Mouse (Mus musculus): ENCODE data around the gene Zfp385a. TPM values are rescaled to one million over a fixed set of nuclear protein-coding genes. Genes with fewer than 3 reads are reported as not detected.

Gene Zfp385a
- 12.5 and 14.4 TPM in 2 replicates for polyA plus RNA-seq (2015; fragmentation: Nextera tagmentation; extraction: Ambion mirVana)

GRCm38 (mm10) chr15:103339961-103340337 lies at the start of gene Zfp385a:
Gene Zfp385a, minus strand, starts transcription at chr15:103340093.
- peak within 1 kb of the TSS; percentile 95 for H3K4me2 ChIP-seq
- peaks cover 47% of the 10 kb centered on the region for H3K4me1 ChIP-seq
- WGBS, result under 1% methylated on average over 26 of the region's 26 CpGs
- H3K36me3 ChIP-seq, result peaks cover 15% of the 10 kb centered on the region
- H3K27ac ChIP-seq, result no peak within 1 kb of the TSS
- H3K9ac ChIP-seq, result peak within 1 kb of the TSS; percentile 52
- H3K4me3 ChIP-seq (replicated peaks), result peak within 1 kb of the TSS; percentile 67
- peaks cover 62% of the 10 kb centered on the region for H3K27me3 ChIP-seq
- peak; percentile 44 for ATAC-seq (replicated peaks; ENCODE audit: low FRiP score)
- H3K9me3 ChIP-seq (replicated peaks), result no peaks in the 10 kb centered on the region

GRCm38 (mm10) chr15:103388556-103389145 lies 48.8 kb upstream of the Zfp385a start:
- no peak overlapping the region for H3K4me3 ChIP-seq (replicated peaks)
- no peaks in the 10 kb centered on the region for H3K27me3 ChIP-seq
- H3K4me1 ChIP-seq, result peaks cover 3% of the 10 kb centered on the region
- 50% methylated on average over 4 of the region's 4 CpGs for WGBS
- no peak overlapping the region for H3K9ac ChIP-seq
- no peak overlapping the region for H3K4me2 ChIP-seq
- no peak for ATAC-seq (replicated peaks; ENCODE audit: low FRiP score)
- H3K36me3 ChIP-seq, result no peaks in the 10 kb centered on the region
- H3K9me3 ChIP-seq (replicated peaks), result no peaks in the 10 kb centered on the region
- H3K27ac ChIP-seq, result no peak overlapping the region

- Histone ChIP-seq H3K4me2 (peak overlapping the region; percentile 28), H3K36me3 (no peaks in the 10 kb centered on the region)
Observed at GRCm38 (mm10) chr15:103383771-103384488, 44.0 kb upstream of the Zfp385a start.

GRCm38 (mm10) chr15:103382795-103383406 lies 43.0 kb upstream of the Zfp385a start:
- peak overlapping the region; percentile 15; the same call in 1 of the 2 replicates for H3K4me3 ChIP-seq (replicated peaks)
- peak overlapping the region; percentile 28 for H3K4me2 ChIP-seq
- H3K27me3 ChIP-seq, result no peaks in the 10 kb centered on the region
- H3K9me3 ChIP-seq (replicated peaks), result no peaks in the 10 kb centered on the region
- peaks cover 23% of the 10 kb centered on the region for H3K4me1 ChIP-seq
- peak overlapping the region; percentile 79 for H3K27ac ChIP-seq
- no peaks in the 10 kb centered on the region for H3K36me3 ChIP-seq
- WGBS, result 7% methylated on average over 5 of the region's 5 CpGs
- H3K9ac ChIP-seq, result no peak overlapping the region
- ATAC-seq (replicated peaks; ENCODE audit: low FRiP score), result peak; percentile 86

More at GRCm38 (mm10) chr15:103383771-103384488, 44.0 kb upstream of the Zfp385a start:
- ATAC-seq (replicated peaks; ENCODE audit: low FRiP score), result no peak; the same call in 1 of the 2 replicates
- peaks cover 15% of the 10 kb centered on the region for H3K4me1 ChIP-seq
- 59% methylated on average over 7 of the region's 7 CpGs for WGBS
- no peaks in the 10 kb centered on the region for H3K9me3 ChIP-seq (replicated peaks)
- peak overlapping the region; percentile 79 for H3K27ac ChIP-seq
- peak overlapping the region; percentile 15; the same call in 1 of the 2 replicates for H3K4me3 ChIP-seq (replicated peaks)
- no peak overlapping the region for H3K9ac ChIP-seq
- H3K27me3 ChIP-seq, result no peaks in the 10 kb centered on the region

- H3K4me1 ChIP-seq, result peaks cover 31% of the 10 kb centered on the region
- no peak for ATAC-seq (replicated peaks; ENCODE audit: low FRiP score)
- WGBS, result 87% methylated on average over 2 of the region's 2 CpGs
Observed at GRCm38 (mm10) chr15:103382075-103382474, 42.2 kb upstream of the Zfp385a start.

GRCm38 (mm10) chr15:103378665-103379356 lies 38.9 kb upstream of the Zfp385a start:
- H3K27ac ChIP-seq, result peak overlapping the region; percentile 28; the same call in 1 of the 2 replicates
- H3K9ac ChIP-seq, result no peak overlapping the region
- no peaks in the 10 kb centered on the region for H3K9me3 ChIP-seq (replicated peaks)
- WGBS, result 46% methylated on average over 3 of the region's 3 CpGs
- no peaks in the 10 kb centered on the region for H3K27me3 ChIP-seq
- ATAC-seq (replicated peaks; ENCODE audit: low FRiP score), result no peak
- H3K4me1 ChIP-seq, result peaks cover 36% of the 10 kb centered on the region
- H3K4me2 ChIP-seq, result no peak overlapping the region
- no peaks in the 10 kb centered on the region for H3K36me3 ChIP-seq
- H3K4me3 ChIP-seq (replicated peaks), result no peak overlapping the region

More at GRCm38 (mm10) chr15:103382075-103382474, 42.2 kb upstream of the Zfp385a start:
- no peak overlapping the region for H3K27ac ChIP-seq
- no peak overlapping the region for H3K9ac ChIP-seq
- H3K9me3 ChIP-seq (replicated peaks), result no peaks in the 10 kb centered on the region
- H3K36me3 ChIP-seq, result no peaks in the 10 kb centered on the region
- no peak overlapping the region for H3K4me3 ChIP-seq (replicated peaks)
- H3K4me2 ChIP-seq, result no peak overlapping the region
- H3K27me3 ChIP-seq, result no peaks in the 10 kb centered on the region

GRCm38 (mm10) chr15:103377752-103378664 lies 38.1 kb upstream of the Zfp385a start:
- Histone ChIP-seq H3K4me1 (peaks cover 28% of the 10 kb centered on the region), H3K9ac (no peak overlapping the region), H3K27ac (peak overlapping the region; percentile 28), H3K36me3 (no peaks in the 10 kb centered on the region), H3K27me3 (no peaks in the 10 kb centered on the region), H3K4me2 (no peak overlapping the region), H3K4me3 (replicated peaks) (no peak overlapping the region), H3K9me3 (replicated peaks) (no peaks in the 10 kb centered on the region)
- ATAC-seq (replicated peaks; ENCODE audit: low FRiP score), result 0 out of 2 replicates have a peak, but pooled peaks have one; percentile 27
- WGBS, result 61% methylated on average over 3 of the region's 3 CpGs

- H3K9me3 ChIP-seq (replicated peaks), result no peaks in the 10 kb centered on the region
- 37% methylated on average over 8 of the region's 8 CpGs for WGBS
- no peak overlapping the region for H3K4me2 ChIP-seq
- no peaks in the 10 kb centered on the region for H3K27me3 ChIP-seq
- no peak overlapping the region for H3K4me3 ChIP-seq (replicated peaks)
- ATAC-seq (replicated peaks; ENCODE audit: low FRiP score), result no peak
- no peak overlapping the region for H3K9ac ChIP-seq
- peak overlapping the region; percentile 28 for H3K27ac ChIP-seq
- peaks cover 23% of the 10 kb centered on the region for H3K4me1 ChIP-seq
- H3K36me3 ChIP-seq, result no peaks in the 10 kb centered on the region
Observed at GRCm38 (mm10) chr15:103376837-103377269, 37.0 kb upstream of the Zfp385a start.

- ATAC-seq (replicated peaks; ENCODE audit: low FRiP score), result no peak
- Histone ChIP-seq H3K27me3 (no peaks in the 10 kb centered on the region), H3K4me1 (peaks cover 34% of the 10 kb centered on the region), H3K9ac (no peak overlapping the region), H3K4me2 (no peak overlapping the region), H3K4me3 (replicated peaks) (no peak overlapping the region), H3K9me3 (replicated peaks) (no peaks in the 10 kb centered on the region), H3K27ac (no peak overlapping the region), H3K36me3 (no peaks in the 10 kb centered on the region)
- 87% methylated on average over 4 of the region's 4 CpGs for WGBS
Observed at GRCm38 (mm10) chr15:103375112-103375800, 35.4 kb upstream of the Zfp385a start.

GRCm38 (mm10) chr15:103372461-103372860 lies 32.6 kb upstream of the Zfp385a start:
- no peak overlapping the region for H3K27ac ChIP-seq
- 0 out of 2 replicates have a peak, but pooled peaks cover 3% of the 10 kb centered on the region for H3K27me3 ChIP-seq
- no peaks in the 10 kb centered on the region for H3K9me3 ChIP-seq (replicated peaks)
- no peaks in the 10 kb centered on the region for H3K36me3 ChIP-seq
- ATAC-seq (replicated peaks; ENCODE audit: low FRiP score), result no peak
- peaks cover 25% of the 10 kb centered on the region for H3K4me1 ChIP-seq
- no peak overlapping the region for H3K4me2 ChIP-seq
- H3K9ac ChIP-seq, result no peak overlapping the region
- H3K4me3 ChIP-seq (replicated peaks), result no peak overlapping the region
